Mouse (Mus musculus) cerebral cortex, adult 2 months (tissue): ENCODE data around the gene Cadm1.

Source experiments
- WGBS: fragments of 180-500 bp; shearing (Covaris S2); methylation state at CpG from one replicate; pipeline ENCODE4 v1.1.7; 2018; 5-methylcytosine and 5-hydroxymethylcytosine counted together

The Cadm1 gene

GRCm38 (mm10) chr9:47786642-47787041 lies 256.7 kb downstream of the Cadm1 start:
- WGBS, result 50% methylated on average over 3 of the region's 3 CpGs

DNA sequence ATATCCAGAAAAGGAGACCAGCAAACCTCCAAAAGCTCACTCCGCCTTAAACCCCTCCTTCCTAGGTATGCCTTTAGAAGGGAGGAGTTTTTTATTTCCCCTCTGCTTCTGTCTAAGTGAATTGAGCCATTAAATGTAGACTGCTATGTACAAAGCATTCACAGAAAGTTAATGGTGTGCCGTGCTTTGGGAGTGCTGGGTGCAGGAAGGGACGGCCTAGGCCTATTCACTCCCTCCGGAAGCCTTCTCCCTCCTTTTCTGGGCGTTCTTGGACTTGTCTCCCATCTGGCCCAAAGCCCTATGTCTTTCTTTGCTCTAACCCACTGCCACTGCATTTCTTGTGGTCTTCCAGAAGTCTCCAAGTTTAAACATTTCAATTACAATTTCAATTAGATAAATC lies 268.5 kb downstream of the Cadm1 start:
- WGBS, result 80% methylated on average over 5 of the region's 5 CpGs

DNA sequence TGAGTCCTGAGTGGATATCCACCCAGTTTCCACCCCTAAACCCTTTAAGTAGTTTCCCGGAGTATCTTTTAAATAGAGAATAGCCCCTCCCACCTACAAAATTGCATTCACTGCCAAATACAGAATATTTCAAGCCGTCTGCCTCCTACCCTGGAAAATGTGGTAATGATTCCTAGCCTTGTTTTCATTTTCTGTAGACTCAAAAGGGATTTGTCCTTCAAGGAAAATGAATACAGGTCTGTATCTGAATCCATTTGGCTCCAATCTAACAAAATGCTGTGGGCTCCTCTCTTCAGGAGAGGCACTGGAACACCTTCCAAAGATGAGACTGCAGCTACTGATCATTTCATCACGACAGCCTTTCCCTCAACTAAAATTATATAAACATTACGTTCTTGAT lies 271.3 kb downstream of the Cadm1 start:
- 41% methylated on average over 4 of the region's 4 CpGs for WGBS

- WGBS, result 88% methylated on average over 4 of the region's 4 CpGs
Observed at GRCm38 (mm10) chr9:47802527-47802926, 272.6 kb downstream of the Cadm1 start.

DNA sequence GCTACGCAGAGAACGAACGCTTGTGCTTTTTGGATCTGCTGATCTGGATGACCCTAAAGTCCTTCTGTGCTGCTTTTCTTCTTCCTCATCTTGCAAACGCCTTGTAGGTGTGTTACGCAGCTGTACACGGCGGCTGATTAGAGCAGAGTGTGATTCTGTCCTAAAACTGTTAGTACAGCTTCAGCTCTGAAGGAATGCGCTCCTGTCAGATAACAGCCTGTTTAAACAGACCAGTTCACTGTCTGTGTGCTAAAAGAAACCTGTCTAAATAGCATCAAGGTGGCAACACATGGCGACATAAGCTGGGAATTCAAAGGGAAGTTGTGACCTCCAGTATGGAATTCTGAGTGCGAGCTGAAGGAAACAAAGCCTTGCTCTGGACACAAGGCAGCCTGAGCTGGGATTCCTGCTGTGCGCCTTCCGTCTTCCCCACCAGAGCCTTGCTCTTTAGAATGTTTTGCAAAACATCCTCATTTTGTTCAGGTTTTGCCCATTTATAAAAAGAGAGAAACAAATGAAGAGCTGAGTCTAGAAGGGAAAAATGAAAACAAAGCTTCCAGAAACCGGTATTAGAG lies 273.6 kb downstream of the Cadm1 start:
- 63% methylated on average over 13 of the region's 13 CpGs for WGBS

DNA sequence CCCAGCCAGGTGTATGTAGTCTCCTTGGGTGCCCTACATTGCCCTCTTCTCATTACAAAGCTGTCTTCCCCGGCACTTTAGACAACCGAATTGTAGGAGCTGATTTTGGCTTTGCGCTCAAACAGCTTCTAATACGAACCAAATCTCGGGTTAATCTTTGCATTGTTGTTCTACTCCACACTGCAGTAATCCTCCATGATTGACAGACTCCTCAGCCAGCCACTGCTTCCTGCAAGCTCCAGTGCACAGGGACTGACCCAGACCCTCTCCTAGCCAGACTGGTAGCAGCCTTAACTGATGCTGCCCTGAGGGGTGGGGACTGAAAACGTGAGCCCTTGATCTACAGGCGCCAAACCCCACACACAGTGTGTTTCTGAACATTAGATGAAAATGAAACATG lies 275.7 kb downstream of the Cadm1 start:
- 80% methylated on average over 7 of the region's 7 CpGs for WGBS

DNA sequence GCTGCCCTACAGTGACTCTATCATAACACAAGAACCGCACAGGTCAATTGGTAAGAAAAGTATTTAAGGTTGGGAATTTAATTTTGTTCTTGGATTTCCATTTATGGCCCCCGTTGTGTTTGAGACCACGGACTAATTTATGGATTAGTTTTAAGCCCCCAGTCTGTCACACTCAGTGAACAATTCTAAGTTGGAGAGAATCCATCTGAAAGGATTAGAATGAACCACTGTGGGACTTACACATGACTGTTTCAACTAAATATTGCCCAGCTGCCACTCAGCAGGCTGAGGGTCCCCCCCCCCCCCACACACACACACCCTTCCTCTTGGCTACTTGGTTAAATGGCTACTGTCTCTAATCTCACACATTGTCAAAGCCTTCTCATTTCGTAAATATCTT lies 295.7 kb downstream of the Cadm1 start:
- 81% methylated on average over 4 of the region's 4 CpGs for WGBS

DNA sequence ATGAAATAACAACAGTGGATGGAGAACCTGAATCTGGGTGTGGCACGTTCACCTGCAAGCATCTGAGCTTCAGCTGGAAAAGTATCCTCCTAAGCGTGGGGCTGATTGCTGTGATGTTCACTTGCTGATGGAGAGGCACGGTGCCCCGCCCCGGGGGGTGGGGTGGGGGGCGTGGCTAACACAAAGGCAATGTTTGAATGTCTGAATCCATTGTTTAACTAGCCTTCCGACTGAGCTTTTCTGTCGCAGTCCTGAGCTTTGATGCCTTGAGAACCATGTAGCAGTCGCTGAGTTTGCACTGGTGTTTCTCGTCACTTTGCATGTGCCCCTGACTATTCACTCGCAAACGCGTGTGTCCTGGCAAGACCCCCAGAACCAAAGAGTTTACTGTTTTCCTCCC lies 298.8 kb downstream of the Cadm1 start:
- WGBS, result 24% methylated on average over 13 of the region's 13 CpGs

- WGBS, result 44% methylated on average over 10 of the region's 10 CpGs
Observed at GRCm38 (mm10) chr9:47829204-47829603, 299.2 kb downstream of the Cadm1 start.

- WGBS, result 63% methylated on average over 4 of the region's 4 CpGs
Observed at GRCm38 (mm10) chr9:47829846-47830245, 299.9 kb downstream of the Cadm1 start.

DNA sequence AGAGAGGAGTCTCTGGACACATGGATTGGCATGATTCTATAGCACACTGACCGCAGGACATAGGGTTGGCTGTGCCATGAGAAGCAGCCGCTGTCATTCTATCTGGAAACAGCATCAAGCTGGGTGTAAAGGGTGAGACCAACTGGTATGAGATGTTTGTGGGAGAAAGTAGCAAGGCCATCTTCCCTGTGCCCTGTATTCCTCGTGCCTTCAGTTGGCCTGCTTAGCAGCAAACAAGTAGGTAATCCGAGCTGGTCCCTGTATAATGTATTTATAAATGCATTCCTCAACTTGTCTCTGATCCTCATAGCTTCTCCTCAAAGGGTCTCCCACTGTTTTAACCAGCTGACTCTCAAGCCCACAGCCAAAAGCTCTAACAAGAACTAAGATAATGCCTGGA lies 301.4 kb downstream of the Cadm1 start:
- 96% methylated on average over 4 of the region's 4 CpGs for whole genome bisulfite sequencing

DNA sequence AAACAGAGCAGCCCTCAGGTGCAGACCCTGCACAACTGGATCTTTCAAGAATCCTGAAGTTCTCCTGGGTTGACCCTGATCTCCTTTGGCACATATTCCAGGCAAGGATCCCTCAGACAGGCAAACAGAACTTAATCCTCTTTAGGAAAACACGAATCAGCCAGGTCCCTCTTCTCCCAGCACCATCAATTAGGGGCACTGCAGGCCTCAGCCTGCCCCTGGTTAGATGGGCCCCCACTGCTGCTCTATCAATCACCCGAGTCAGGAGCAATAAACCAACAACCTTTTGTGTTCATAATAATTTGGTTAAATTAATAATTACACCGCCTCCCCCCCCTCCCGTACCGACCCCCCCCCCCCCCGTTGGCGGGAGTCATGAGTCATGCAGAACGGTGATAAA lies 308.2 kb downstream of the Cadm1 start:
- WGBS, result 28% methylated on average over 8 of the region's 8 CpGs

DNA sequence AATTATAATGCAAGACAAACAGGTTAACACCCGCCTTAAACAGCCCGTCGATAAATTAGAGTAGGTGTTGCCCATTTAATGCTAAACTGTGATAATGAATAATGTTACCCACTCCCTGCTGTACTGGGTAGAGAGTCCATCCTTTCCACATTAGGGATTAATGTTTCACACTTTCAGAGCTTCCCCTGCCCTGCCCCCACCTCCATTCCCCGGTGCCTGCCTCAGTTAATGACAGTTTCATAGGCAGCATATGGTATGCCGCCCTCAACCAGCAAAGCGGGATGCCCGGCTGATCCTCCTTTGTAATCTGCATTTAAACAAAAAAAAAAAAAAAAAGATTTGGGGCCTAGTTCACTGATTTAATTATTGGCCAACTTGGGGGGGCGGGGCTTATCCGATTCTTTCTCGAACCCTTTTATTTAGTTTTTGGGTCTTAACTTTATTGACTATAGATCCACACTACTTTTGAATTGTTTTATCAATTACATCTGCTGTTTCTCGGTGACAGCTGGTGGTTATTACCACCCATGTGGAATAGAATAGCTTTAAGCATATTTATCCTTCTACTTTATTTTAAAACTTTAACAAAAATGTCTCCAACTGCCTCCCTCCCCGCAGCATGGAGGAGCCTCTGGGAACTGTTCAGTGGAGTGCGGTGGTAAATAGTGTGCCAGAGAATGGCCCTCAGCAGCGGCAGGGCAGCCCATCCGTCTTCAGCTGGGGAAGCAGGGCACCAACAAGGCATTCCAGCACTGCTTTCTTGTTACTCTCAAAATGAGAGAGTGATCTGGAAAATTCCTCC lies 309.1 kb downstream of the Cadm1 start:
- WGBS, result 46% methylated on average over 15 of the region's 15 CpGs

DNA sequence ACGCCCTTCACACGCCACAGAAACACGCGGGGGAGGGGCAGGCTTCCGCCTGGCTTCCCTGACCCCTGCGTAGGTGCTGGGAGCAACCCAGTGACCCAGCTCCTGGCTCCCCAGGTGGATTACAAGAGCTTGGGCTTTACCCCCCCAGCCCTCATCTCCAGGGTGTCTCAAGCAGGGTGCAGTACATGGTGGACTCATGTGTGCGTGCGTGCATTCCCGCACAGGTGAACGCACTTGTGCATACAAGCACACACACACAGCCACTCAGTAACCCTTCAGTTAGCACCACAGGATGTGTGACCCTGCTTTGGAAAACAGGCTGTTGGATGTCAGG lies 309.7 kb downstream of the Cadm1 start:
- 88% methylated on average over 10 of the region's 10 CpGs for WGBS

GRCm38 (mm10) chr9:47843328-47843727 lies 313.4 kb downstream of the Cadm1 start:
- WGBS, result 68% methylated on average over 6 of the region's 6 CpGs

- WGBS, result 63% methylated on average over 10 of the region's 10 CpGs
Observed at GRCm38 (mm10) chr9:47846275-47846674, 316.3 kb downstream of the Cadm1 start.

GRCm38 (mm10) chr9:47846926-47847325 lies 317.0 kb downstream of the Cadm1 start:
- WGBS, result 92% methylated on average over 6 of the region's 6 CpGs

DNA sequence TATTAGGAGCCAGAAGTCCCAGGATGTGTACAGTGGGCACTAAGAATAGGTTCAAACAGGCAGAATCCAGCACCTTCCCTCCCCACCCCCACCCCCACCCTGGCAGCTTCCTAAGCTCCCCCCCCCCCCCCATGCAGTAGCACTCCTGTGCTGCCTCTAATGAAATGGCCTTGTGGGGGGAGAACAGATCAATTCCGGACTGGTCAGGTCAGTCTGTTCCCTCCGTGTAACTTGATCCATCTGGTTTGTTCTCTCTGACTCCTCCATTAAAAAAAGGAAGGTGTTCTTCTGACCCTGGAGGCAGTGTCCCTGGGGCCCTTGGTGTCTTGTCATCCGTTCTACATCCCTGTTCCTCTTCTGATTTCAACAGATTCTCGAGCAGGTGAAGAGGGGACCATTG lies 317.8 kb downstream of the Cadm1 start:
- WGBS, result 71% methylated on average over 4 of the region's 4 CpGs

DNA sequence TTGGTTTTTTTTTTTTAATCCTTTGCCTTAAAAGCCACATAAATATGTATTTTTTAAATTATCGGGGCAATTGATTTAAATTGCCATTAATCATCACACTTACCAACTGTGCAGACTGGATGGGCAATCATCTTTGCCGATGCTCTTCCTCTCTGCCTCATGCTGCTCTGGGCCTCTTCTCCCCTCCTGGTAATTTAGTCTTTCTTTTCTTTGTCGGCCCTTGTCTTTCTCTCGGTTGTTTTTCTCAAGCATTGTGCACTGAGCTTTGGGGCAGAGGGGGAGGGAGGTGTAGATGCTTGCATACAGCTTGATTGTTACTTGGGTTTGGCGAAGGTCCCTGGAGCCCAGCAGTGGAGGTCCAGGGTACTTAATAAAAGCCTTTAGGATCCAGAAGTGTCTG lies 318.8 kb downstream of the Cadm1 start:
- 68% methylated on average over 5 of the region's 5 CpGs for WGBS

DNA sequence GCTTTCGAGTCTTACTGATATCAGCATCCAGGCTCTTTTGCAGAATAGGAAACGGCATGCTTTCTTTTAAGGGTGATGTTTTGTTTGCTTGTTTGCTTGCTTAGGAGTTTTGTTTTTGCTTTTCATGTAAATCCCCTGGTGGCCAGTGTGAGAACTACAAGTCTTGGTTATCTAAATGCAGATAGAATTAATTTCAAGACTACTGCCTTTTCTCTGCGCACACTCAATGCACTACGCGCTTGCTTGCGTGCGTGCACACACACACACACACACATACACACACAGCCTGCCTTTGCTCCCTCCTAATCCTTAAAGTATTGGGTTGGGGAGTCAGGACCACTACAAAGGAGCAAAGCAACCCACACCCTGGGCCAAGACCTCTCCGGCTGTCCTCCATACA lies 326.3 kb downstream of the Cadm1 start:
- 81% methylated on average over 8 of the region's 8 CpGs for WGBS

- 81% methylated on average over 7 of the region's 7 CpGs for WGBS
Observed at GRCm38 (mm10) chr9:47857235-47857634, 327.3 kb downstream of the Cadm1 start.

- WGBS, result 54% methylated on average over 5 of the region's 5 CpGs
Observed at GRCm38 (mm10) chr9:47858134-47858533, 328.2 kb downstream of the Cadm1 start.

DNA sequence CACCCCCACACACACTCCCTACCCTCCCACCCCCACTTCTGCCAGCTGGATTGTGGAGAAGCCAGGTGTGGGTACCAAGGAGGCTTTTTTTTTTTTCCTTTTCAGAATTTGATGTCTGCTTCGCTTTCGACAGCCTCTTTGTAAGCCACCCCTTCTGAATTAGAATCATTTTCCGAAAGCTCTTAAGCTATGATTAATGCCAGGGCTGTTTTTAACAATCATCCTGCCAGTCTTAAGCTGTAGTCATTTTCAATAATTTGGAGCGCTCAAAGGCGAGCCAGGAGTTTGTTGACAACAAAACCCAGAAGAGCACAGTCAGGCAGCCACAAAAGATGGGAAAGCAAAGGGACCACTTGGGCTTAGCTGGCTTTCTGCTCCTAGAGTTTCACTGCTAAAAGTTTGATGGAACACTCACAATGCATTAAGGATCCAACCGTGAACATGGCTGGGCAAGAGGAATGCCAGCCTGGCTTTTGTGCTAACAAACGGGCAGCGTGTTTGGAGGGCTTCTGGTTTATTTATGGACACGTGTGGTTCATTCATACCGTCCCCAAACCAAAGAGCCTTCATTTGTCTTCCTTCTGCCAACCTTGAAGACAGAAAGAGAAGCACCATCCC lies 328.9 kb downstream of the Cadm1 start:
- WGBS, result 58% methylated on average over 10 of the region's 10 CpGs
